Mouse (Mus musculus) heart, postnatal 36 days (tissue): ENCODE measurements around the gene Nbea. TPM values are rescaled to one million over a fixed set of nuclear protein-coding genes. Genes with fewer than 3 reads are reported as not detected.
A peak's percentile ranks its signal among the peaks of the same experiment; 100 is the strongest.
"Not testable (repeated sequence)": the region's sequence is repeated elsewhere in the genome, so short reads cannot be mapped to it uniquely, and the experiment has no call there.

Experiments
- DNase-seq, 2 experiments: peaks; one replicate each; pipeline ENCODE4 v3.0.0; 2021 to 2022
- intact Hi-C: fragments of 180-260 bp; cut with DNase I; formaldehyde crosslinking; loops from one replicate; pipeline ENCODE4 v1.15.1; 2025
- total RNA-seq, 2 experiments: library from RNA; stranded (reverse); gene quantifications; 2 replicates each; pipeline ENCODE4 v1.2.3; 2021

The Nbea gene
- total RNA-seq, 2 experiments from 2014 or later = 14.3 to 14.7 TPM

DNA sequence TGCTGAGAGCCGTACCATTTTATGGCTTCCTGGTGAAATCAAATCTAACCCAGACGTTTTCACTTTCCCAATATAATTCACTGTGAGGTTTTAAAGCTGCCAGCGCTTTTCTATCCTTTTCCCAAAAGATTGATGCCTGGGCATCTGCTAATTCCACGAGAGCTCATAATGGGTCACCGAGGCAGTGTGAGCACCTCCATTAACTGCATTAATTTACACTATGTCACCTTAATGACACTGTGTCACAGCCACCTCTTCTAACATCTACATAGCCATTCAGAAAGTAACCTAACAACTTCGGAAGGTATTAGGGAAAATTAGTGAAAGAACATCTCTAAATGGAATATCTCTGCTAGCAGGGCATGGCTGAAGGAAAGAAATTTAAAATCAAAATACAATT lies 497.9 kb downstream of the Nbea start:
- DNase-seq = no peak
- intact Hi-C loops = no loop called here

DNA sequence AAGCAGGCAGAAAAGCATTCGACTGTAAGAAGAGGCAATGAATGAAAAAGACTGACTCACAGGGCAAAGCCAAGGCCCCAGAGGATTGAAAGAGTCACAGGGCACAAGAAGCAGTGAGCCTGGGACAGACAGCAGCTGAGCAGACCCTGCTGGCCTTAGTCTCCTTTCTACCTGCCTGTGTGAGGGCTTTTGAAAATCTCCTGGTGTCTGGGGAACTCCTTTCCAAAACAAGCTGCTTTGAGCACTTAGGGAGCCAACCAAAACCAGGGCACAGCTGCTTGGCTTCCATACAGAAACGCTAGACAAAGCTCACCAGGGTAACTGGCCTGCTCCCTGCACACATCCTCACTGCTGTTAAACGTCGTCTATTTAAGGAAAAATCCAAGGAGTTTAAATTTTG lies 498.6 kb downstream of the Nbea start:
- intact Hi-C loops = no loop called here
- no peak for DNase-seq

DNA sequence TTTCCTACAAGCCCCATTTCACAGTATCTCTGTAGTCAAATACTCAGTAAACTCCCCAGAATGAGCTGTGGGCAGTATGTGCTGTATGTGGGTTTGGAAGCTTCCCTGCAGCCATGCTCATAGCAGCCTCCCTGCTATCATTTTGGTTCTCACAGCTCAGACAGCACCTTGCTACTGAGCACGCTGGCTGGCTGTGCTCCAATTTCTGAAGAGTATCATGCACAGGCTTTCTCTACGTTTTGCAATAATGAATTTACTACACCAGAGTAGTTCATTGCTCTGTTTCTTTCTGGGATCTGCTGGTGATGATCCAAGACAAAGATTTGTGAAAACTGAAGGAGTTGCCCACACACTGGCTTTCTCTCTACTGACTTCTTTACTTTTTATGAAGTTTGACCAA lies 505.8 kb downstream of the Nbea start:
- intact Hi-C loops = no loop called here
- DNase-seq = no peak

DNA sequence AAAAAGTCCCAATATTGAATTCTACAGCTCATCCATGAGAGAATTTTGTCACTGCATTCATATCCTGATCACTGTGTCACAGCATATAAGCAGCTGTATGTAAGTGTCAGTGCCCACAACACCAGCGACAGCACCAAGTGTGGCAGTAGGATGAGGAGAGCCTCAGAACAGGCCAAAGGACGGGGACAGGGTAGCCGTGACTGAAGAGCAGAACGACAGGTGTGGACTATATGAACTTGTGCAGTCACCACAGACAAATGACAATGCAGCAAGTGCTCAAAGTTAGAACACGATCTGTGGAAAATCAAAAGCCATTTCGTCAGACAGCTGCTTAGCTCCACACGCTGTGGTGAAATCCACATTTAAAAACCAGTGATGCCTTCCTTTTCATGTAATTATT lies 509.3 kb downstream of the Nbea start:
- intact Hi-C loops = no loop called here
- DNase-seq = no peak

DNA sequence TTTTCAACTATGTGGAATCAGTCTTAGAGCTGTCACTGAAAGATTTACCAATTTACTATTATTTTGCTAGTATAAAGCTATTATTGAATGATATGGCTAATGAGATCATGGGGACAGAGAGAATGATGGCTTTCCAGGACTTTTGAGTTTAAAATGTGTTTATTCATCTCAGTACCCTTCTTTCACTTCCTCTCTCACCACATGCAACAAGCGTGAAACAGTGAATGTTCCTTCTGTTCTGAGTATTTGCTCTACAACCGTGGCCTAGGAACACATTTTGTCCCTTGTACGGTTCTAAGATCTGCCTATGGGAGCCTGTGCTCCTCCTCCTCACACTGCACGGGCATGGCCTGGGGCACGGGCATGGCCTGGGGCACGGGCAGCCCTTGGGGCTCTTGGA lies 516.5 kb downstream of the Nbea start:
- DNase-seq = no peak
- intact Hi-C loops = no loop called here

DNA sequence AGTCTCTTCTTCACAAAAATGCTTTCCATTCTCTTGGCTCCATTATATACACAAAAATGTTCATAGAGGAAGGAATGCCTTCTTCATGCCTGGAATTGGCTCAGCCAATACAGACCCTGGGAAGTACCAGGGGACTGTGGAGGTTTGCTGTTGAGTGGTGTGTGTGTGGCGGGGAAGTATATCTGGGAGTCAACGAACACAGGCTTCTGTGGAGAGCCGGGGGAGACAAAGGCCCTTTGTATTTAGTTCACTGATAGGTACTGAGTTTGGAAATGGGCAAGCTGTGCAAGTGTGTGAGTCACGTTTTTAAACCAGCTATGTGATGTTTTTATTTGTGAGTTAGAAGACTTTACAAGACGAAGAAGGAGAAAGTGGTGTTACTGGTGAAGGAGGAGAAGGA lies 517.6 kb downstream of the Nbea start:
- intact Hi-C loops = no loop called here

DNA sequence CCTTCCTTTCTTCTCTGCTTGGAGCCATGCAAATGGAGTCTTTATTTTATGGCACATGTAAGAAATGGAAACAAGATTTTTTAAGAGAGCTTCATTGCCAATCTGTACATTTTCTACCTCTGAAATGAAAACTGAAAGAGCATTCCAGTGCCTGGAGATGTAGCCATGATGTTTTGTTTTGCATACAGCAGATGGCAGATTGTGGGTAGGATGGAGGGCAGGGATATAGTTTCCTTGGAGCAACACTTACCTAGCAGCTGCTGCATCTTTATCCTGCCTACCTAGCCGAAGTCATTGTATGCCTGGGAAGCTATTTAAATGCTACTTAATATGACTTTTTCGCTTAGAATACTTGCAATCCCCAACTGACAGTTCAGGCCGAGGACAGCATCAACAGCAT lies 518.8 kb downstream of the Nbea start:
- intact Hi-C loops = no loop called here
- no peak for DNase-seq

More for the DNA sequence above, 517.6 kb downstream of the Nbea start:
- DNase-seq = no peak

DNA sequence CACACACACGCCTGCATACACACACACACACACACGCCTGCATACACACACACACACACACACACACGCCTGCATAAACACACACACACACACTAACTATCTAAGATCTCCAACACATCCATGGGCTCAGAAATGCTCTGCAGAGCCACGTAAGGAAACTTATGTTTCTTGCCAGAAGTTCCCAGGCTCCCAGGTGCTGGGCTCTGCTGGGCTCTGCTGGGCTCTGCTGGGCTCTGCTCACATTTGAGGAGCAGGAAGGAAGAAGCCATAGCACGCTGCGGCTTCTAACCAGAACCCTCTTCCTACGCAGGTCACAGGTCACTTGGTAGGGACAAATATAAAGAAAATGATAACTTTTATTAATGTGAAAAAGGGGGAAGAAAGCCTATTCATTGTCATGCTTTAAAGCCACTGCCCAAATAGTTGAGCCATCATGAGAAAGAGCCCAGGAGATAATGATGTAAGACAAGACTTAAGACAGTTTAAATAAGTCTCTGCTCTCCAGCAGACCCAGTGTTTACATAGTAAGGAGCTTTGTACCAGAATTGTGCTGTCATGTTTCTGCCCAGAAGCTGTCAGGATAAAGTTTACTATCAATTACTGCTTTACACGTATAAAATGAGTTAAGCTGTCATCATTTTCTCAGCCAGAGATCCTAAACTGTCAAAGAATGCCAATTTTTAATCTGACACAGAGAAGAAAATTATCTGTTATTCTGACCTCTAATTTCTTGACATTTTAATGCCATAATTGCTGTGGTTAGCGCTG lies 521.6 kb downstream of the Nbea start:
- intact Hi-C loops = no loop called here
- peak in 1 of 2 experiments; percentile 4 for DNase-seq

DNA sequence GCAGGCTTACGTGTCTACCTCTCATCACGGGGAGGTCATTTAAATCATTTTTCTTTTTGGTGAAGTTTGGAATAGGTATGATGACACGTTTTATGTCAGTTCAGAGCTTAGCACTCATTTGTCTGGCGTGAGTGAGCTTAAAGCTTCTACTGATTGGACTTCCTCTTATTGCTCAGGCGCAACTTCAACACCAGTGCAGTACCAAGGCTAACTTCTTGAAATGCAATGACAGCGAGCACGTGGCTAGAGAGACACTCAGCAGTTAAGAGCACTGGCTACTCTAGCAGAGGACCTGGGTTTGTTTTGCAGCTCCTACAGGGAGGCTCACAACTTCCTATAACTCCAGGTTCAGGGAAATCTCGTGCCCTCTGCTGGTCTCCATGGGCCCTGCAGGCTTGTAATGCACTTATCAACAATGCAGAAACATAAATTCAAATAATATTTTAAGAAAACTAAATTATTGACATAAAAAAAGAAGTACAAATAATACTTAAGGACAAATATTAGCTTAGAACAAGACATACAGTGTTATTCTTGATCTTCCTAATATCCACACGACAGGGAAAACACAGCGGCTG lies 523.2 kb downstream of the Nbea start:
- DNase-seq = peak in 1 of 2 experiments; percentile 6

DNA sequence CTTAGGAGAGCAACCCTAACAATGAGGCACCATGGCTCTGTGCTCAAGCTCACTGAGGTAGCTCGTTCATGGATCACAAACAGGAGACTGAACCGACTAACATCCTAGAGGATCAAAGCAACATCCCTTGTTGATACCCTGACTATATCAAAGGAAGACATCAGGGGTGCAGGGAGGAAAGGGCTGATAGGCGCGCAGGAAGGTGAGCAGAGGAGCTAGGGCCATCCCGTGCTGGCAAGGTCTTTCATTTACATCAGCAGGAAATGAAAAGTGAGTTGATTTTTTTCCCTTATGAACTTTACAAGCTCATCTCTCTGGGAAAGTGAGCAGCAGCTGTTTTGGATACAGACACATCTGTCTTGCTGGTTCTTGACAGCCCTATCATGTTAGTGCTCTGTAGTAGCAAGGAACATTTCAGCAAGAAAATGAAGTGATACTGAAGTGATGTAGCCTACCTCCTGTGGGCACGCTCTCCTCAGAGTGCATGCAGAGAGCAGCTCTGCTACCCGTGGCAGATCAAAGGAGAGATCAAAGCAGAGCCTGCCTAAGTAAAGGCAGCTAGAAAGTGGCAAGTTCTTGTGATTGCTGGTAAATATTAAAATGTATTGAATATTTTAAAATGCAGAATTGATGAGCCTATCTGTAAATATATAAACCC lies 523.8 kb downstream of the Nbea start:
- no peak for DNase-seq
- intact Hi-C loops = no loop called here

More for the DNA sequence above, 523.2 kb downstream of the Nbea start:
- intact Hi-C loops = no loop called here

DNA sequence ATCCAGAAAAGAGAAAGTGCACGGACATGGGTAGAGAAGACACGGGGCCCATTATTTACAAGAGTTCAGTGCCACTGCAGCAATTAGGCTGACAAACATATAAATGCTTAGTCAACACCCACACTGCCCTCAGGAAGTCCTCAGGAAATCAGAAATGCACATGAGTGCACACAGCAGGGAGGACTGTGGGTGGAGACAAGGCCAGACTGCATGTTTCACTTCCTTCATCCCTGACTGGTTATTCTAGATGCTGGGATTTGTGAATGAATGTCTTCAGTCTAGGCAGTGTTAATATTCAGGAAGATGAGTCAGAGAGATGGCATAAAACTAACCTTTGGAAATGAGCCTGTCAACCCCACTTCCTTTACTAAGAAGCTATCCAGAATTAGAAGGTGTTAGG lies 531.2 kb downstream of the Nbea start:
- intact Hi-C loops = no loop called here
- peak; percentile 4 to 21 for DNase-seq

DNA sequence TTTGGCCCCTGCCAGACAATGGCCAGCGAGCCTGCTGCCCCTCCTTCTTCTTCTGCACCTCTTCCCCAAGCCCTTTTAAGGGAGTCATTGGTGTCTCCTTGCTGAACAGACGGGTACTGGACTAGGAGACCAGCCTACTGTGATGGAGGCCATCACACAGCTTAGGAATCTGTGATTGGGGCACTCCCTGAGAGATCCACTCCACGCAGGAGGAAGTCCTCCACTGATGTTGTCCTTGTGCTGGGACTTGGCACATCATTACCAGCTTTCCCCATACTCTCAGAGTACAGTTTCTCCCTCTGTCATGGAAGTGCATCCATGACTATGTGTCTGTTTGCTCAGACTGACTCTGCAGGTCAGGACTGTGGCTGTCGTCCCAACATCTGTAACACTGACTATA lies 531.6 kb downstream of the Nbea start:
- no peak for DNase-seq
- intact Hi-C loops = no loop called here

DNA sequence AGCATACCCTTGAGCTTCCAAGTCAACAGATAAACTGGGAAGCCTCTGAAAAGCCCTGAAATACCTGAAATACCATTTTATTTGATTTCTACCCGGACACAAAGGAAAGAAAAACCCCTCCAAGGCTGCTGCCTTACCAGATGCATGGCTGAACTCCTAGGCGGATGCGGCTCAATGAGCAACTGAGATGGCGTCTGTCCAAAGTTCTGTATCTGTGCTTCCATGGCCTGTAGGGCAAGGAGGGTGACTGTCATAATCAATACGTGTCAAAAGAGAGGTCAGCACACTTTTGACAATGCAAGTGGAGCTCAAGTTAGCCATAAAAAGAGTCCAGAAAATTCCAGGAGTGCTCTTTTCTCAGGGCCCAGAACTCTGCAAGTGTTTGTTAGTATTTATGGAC lies 534.0 kb downstream of the Nbea start:
- DNase-seq = no peak
- intact Hi-C loops = no loop called here

DNA sequence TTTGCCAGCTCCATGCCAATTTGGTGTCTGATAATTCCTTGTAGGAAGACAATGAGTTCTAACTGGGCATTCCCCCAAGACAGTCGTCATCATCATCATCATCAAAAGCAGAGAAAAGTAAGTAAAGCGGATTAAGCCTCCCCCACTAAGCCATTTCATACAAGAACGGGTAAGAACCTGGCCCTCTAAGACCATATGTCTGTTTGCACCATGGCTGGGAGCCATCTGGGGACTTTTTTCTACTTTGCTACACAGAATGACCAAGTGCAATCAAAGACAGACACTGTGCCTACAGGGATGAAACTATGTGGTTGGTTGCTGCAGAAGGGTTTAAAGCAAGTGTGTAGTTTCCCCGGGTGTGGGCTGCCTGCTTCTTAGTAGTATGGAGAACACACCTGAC lies 535.2 kb downstream of the Nbea start:
- DNase-seq = no peak

DNA sequence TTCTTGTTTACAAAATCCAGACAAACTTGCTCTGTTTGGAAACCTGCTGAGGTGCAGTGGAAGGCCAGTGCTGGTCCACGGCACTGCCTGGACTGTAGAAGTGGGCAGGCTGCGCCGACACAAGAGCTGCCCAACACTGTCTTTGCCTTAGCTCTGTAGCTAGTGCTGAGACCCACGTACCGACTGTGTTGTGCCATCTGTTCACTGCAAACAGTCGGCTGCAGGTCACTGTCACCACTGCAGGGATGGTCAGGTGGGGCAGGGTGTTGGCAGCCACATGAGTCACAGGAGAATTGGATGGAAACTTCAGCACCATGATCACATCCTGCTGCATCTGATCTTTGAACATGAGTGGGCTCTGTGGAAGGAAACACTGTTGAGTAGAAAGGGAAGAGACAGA lies 536.3 kb downstream of the Nbea start:
- no peak for DNase-seq

More for the DNA sequence above, 535.2 kb downstream of the Nbea start:
- intact Hi-C loops = no loop called here

DNA sequence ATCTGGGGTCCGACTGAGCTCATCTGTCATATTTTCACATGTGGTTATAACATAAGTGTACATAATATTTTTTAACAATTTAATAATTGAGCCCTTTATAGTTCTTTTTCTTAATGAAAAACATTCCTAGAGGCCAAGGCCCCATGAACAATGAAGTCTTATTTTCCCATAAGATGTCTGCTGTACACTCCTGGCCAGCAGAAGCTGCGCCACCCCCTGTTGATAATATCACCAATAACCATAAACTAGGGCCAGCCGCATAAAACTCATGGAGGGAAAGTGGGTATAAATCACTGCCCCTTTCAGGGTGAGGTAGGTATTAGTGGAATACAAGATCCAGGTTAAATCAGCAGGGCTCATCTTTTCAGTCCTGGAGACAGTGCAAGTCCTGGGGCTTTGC lies 537.1 kb downstream of the Nbea start:
- intact Hi-C loops = no loop called here
- no peak for DNase-seq

More for the DNA sequence above, 536.3 kb downstream of the Nbea start:
- intact Hi-C loops = no loop called here

DNA sequence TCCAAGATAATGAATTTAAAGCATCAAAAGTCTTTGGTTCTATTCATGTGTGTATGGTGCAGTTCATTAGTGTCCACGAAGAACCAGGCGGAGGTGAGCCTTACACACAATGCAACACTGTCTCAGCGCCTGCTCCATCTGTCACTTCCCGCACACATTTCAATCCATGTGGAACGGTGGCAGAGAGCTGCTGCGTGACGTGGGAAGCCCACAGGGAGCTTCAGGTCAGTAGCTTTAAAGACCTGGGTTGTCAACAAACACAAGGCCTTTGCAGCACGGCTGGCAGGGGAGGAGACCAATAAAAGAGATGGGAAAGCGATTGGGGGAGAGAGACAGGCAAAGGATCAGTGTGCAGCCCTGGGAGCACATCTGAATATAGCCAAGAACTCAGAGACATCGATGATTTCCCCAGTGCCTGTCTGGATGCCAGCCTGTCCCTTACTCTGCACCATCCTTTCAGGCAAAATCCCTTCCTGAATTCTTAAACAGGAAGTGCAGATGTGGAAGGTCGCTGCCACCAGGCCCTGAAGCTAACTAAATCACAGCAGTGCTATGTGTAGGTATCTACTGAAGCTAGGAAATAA lies 539.4 kb downstream of the Nbea start:
- no peak for DNase-seq
- intact Hi-C loops = no loop called here

DNA sequence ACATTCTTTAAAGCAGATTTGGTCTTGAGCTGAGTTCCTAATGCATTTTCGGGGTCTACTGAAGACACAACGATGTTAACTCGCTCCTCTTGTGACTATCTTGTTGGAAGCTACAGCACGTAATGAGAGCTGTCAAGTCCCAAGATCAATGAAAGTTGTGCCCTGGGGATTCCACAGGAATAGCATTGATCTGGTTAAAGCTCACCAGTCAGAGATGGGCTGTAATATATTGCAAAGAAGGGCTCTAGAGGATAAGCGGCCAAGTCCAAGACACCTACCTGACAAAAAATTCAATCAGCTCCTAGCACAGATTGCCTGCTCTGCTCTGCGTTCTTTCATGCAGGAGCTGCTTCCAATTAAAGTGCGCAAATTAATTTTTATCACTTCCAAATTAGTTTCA lies 545.8 kb downstream of the Nbea start:
- DNase-seq = no peak
- intact Hi-C loops = no loop called here

DNA sequence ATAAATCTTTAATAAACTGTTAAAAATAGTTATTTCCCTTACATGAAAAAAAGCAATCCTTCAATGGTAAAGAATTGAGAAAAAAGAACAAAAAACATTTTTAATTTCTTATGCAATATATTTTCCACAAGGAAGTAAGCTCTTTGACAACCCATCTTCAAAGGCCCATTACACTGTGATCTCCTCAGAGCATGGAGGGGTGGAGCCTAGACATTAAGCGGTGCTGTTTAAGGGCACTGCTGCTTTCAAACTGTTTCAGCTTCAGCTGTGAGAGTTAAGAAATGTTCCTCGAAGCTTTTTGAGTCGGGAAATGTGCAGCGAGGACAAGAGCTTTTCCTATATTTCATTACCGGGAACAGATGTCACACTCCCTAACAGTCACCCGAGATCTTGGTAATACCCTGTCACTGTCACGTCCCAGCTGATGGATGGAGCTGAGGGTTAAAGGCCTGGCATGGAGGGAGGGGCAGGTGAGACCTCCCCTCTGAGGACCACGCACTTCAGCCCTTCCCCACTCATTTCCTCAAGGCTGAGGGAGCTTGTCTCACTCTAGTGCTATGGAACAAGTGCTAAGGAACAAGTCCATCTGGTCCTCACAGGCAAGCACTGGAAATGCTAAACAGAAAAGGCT lies 547.8 kb downstream of the Nbea start:
- intact Hi-C loops = no loop called here
- no peak for DNase-seq

DNA sequence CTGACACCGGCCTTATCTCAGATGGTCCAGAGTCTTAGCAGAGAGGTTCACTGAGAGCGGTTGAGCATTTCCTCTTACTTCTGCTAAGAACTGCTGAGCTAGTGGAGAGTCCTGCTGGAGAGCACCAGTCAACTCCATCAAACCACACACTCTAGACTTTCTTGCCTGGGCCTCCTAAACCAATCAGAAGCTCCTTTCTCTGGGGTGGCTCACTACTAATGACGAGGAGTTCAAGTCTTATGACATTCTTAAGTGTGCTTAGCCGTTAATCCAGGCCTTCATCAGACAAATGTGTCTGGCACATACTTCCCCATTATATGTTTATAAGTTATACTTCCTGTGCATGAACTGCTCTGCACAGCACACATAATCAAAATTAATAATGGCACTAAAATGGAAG lies 556.4 kb downstream of the Nbea start:
- DNase-seq = no peak
- intact Hi-C loops = no loop called here

DNA sequence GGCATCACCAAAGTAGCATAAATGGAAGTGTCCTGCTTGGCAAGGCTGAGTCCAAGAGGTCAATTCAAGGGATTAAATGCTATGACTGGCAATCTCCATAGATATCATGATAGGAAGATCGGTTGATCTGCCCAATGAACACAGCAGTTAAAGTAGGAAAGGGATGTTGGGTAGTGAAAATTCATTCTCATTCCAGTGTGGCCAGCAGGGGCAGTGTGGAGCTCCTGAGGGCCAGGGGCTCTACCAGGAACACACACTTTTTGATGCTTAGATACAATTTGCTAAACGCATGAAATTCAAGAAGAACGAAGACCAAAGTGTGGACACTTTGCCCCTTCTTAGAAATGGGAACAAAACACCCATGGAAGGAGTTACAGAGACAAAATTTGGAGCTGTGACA lies 561.5 kb downstream of the Nbea start:
- DNase-seq, intact Hi-C loops: not testable (repeated sequence)
